Mouse (Mus musculus): ENCODE data around the gene Cers6. TPM values are rescaled to one million over a fixed set of nuclear protein-coding genes. Genes with fewer than 3 reads are reported as not detected.
A peak's percentile ranks its signal among the peaks of the same experiment; 100 is the strongest.

Cers6 gene
- total and polyA plus RNA-seq, 3 experiments, result 2.1 to 9.6 (median 8.7) TPM

DNA sequence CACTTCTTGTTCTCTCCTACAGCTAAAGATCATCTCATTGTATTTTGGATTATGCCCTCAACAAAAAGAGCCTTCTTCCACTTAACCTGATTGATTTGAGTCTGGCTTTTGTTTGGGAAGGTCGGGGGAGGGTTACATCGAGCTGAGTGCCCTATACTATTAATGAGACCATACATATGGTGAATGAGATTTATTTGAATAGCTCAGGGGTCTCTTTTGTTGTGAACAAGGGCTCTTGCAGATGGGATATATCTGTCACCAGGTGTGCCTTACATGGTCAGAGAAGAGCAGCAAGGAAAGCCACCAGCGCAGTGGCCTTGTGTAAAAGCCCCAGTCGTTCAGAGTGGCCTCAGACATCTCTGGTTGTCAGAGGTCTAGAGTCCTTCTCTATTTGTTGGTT is 174.2 kb downstream of the Cers6 start:
- DNase-seq, result no peak
- Histone ChIP-seq H3K4me3 (no peak overlapping the region), H3K36me3 (ENCODE audit: control insufficient read depth, insufficient read depth, low read length) (no peaks in the 10 kb centered on the region), H3K9ac (ENCODE audit: low read depth, low read length) (no peak overlapping the region), H3K27ac (no peak overlapping the region), H3K79me2 (replicated peaks; ENCODE audit: control insufficient read depth, insufficient read depth, low read length) (no peaks in the 10 kb centered on the region), H3K27me3 (ENCODE audit: control insufficient read depth, insufficient read depth, low read length) (no peaks in the 10 kb centered on the region), H3K4me1 (ENCODE audit: control insufficient read depth, insufficient read depth, low read length) (no peaks in the 10 kb centered on the region)
- 72% methylated on average over 4 of the region's 4 CpGs for WGBS
- intact Hi-C loops (cut with DNase I), result no loop called here
- TF ChIP-seq CTCF (IDR thresholded peaks at IDR 0.05) (no peak), POLR2A (IDR thresholded peaks at IDR 0.05; ENCODE audit: insufficient read depth, low read depth, low read length) (no peak), EP300 (IDR thresholded peaks at IDR 0.05; ENCODE audit: insufficient read depth, low read depth, low read length) (no peak)

- 86% methylated on average over 2 of the region's 2 CpGs for WGBS
- Histone ChIP-seq H3K27ac (no peak overlapping the region), H3K36me3 (ENCODE audit: control insufficient read depth, insufficient read depth, low read length) (no peaks in the 10 kb centered on the region), H3K4me3 (no peak overlapping the region), H3K9ac (ENCODE audit: low read depth, low read length) (no peak overlapping the region), H3K79me2 (replicated peaks; ENCODE audit: control insufficient read depth, insufficient read depth, low read length) (no peaks in the 10 kb centered on the region), H3K4me1 (ENCODE audit: control insufficient read depth, insufficient read depth, low read length) (no peaks in the 10 kb centered on the region), H3K27me3 (ENCODE audit: control insufficient read depth, insufficient read depth, low read length) (no peaks in the 10 kb centered on the region)
- no peak for DNase-seq
- intact Hi-C loops (cut with DNase I), result no loop called here
- TF ChIP-seq EP300 (IDR thresholded peaks at IDR 0.05; ENCODE audit: insufficient read depth, low read depth, low read length) (no peak), POLR2A (IDR thresholded peaks at IDR 0.05; ENCODE audit: insufficient read depth, low read depth, low read length) (no peak), CTCF (IDR thresholded peaks at IDR 0.05) (no peak)
Observed at GRCm38 (mm10) chr2:69037362-69037761, 176.1 kb downstream of the Cers6 start.

GRCm38 (mm10) chr2:69042327-69043106 is 181.3 kb downstream of the Cers6 start:
- no peak overlapping the region for H3K27ac ChIP-seq
- H3K4me1 ChIP-seq (ENCODE audit: control insufficient read depth, insufficient read depth, low read length), result no peaks in the 10 kb centered on the region
- no peak overlapping the region for H3K4me3 ChIP-seq
- H3K79me2 ChIP-seq (replicated peaks; ENCODE audit: control insufficient read depth, insufficient read depth, low read length), result no peaks in the 10 kb centered on the region
- intact Hi-C loops (cut with DNase I), result loop anchor here (1.0 to 5.0 kb wide), 2 partner anchors 180 to 258 kb away; partner anchors contain the start of gene Cers6
- no peaks in the 10 kb centered on the region for H3K27me3 ChIP-seq (ENCODE audit: control insufficient read depth, insufficient read depth, low read length)
- no peak for TF ChIP-seq EP300 (IDR thresholded peaks at IDR 0.05; ENCODE audit: insufficient read depth, low read depth, low read length)
- TF ChIP-seq CTCF (IDR thresholded peaks at IDR 0.05), result no peak
- no peak for TF ChIP-seq POLR2A (IDR thresholded peaks at IDR 0.05; ENCODE audit: insufficient read depth, low read depth, low read length)
- no peak for DNase-seq
- H3K9ac ChIP-seq (ENCODE audit: low read depth, low read length), result no peak overlapping the region
- 68% methylated on average over 6 of the region's 6 CpGs for WGBS
- H3K36me3 ChIP-seq (ENCODE audit: control insufficient read depth, insufficient read depth, low read length), result no peaks in the 10 kb centered on the region

- Histone ChIP-seq H3K27me3 (ENCODE audit: control insufficient read depth, insufficient read depth, low read length) (no peaks in the 10 kb centered on the region), H3K27ac (no peak overlapping the region), H3K36me3 (ENCODE audit: control insufficient read depth, insufficient read depth, low read length) (no peaks in the 10 kb centered on the region), H3K4me1 (ENCODE audit: control insufficient read depth, insufficient read depth, low read length) (no peaks in the 10 kb centered on the region), H3K79me2 (replicated peaks; ENCODE audit: control insufficient read depth, insufficient read depth, low read length) (no peaks in the 10 kb centered on the region), H3K9ac (ENCODE audit: low read depth, low read length) (no peak overlapping the region), H3K4me3 (no peak overlapping the region)
- TF ChIP-seq POLR2A (IDR thresholded peaks at IDR 0.05; ENCODE audit: insufficient read depth, low read depth, low read length), result no peak
- TF ChIP-seq EP300 (IDR thresholded peaks at IDR 0.05; ENCODE audit: insufficient read depth, low read depth, low read length), result no peak
- peak; percentile 85 for TF ChIP-seq CTCF (IDR thresholded peaks at IDR 0.05)
- 85% methylated on average over 4 of the region's 4 CpGs for WGBS
- peak; percentile 29 to 39 for DNase-seq
- intact Hi-C loops (cut with DNase I), result loop anchor here (1.0 to 5.0 kb wide), 2 partner anchors 181 to 259 kb away; partner anchors contain the start of gene Cers6
Observed at GRCm38 (mm10) chr2:69043431-69044118, 182.3 kb downstream of the Cers6 start.

GRCm38 (mm10) chr2:69045926-69046325 is 184.7 kb downstream of the Cers6 start:
- H3K4me1 ChIP-seq (ENCODE audit: control insufficient read depth, insufficient read depth, low read length), result no peaks in the 10 kb centered on the region
- no peaks in the 10 kb centered on the region for H3K27me3 ChIP-seq (ENCODE audit: control insufficient read depth, insufficient read depth, low read length)
- H3K27ac ChIP-seq, result no peak overlapping the region
- no peak overlapping the region for H3K4me3 ChIP-seq
- WGBS, result 91% methylated on average over 4 of the region's 4 CpGs
- H3K36me3 ChIP-seq (ENCODE audit: control insufficient read depth, insufficient read depth, low read length), result no peaks in the 10 kb centered on the region
- no peaks in the 10 kb centered on the region for H3K79me2 ChIP-seq (replicated peaks; ENCODE audit: control insufficient read depth, insufficient read depth, low read length)
- no peak for DNase-seq
- no peak overlapping the region for H3K9ac ChIP-seq (ENCODE audit: low read depth, low read length)
- no peak for TF ChIP-seq EP300 (IDR thresholded peaks at IDR 0.05; ENCODE audit: insufficient read depth, low read depth, low read length)
- no peak for TF ChIP-seq POLR2A (IDR thresholded peaks at IDR 0.05; ENCODE audit: insufficient read depth, low read depth, low read length)
- no peak for TF ChIP-seq CTCF (IDR thresholded peaks at IDR 0.05)
- intact Hi-C loops (cut with DNase I), result no loop called here

GRCm38 (mm10) chr2:69047297-69047696 is 186.1 kb downstream of the Cers6 start:
- Histone ChIP-seq H3K79me2 (replicated peaks; ENCODE audit: control insufficient read depth, insufficient read depth, low read length) (no peaks in the 10 kb centered on the region), H3K4me3 (no peak overlapping the region), H3K4me1 (ENCODE audit: control insufficient read depth, insufficient read depth, low read length) (no peaks in the 10 kb centered on the region), H3K27ac (no peak overlapping the region), H3K9ac (ENCODE audit: low read depth, low read length) (no peak overlapping the region), H3K36me3 (ENCODE audit: control insufficient read depth, insufficient read depth, low read length) (no peaks in the 10 kb centered on the region), H3K27me3 (ENCODE audit: control insufficient read depth, insufficient read depth, low read length) (no peaks in the 10 kb centered on the region)
- intact Hi-C loops (cut with DNase I), result no loop called here
- TF ChIP-seq POLR2A (IDR thresholded peaks at IDR 0.05; ENCODE audit: insufficient read depth, low read depth, low read length), result no peak
- no peak for TF ChIP-seq CTCF (IDR thresholded peaks at IDR 0.05)
- TF ChIP-seq EP300 (IDR thresholded peaks at IDR 0.05; ENCODE audit: insufficient read depth, low read depth, low read length), result no peak
- 88% methylated on average over 7 of the region's 7 CpGs for WGBS
- no peak for DNase-seq
